Mouse (Mus musculus) left cerebral cortex, adult 18-20 months (tissue): ENCODE data around the gene Tmem104. TPM values are rescaled to one million over a fixed set of nuclear protein-coding genes. Genes with fewer than 3 reads are reported as not detected.

ENCODE experiments used
- DNase-seq, 2 experiments: peaks; one replicate each; pipeline ENCODE4 v3.0.0; 2021 to 2022; ENCODE audit warnings: low spot score in 2 of 2, mixed read lengths in 1 of 2
- long read RNA-seq, 2 experiments: library from polyadenylated mRNA; stranded (forward); transcript quantifications; one replicate each; pipeline ENCODE4 v2.0.0; 2021
- total RNA-seq, 2 experiments: library from RNA; stranded (reverse); gene quantifications; 2 replicates each; pipeline ENCODE4 v1.2.3; 2021

Gene Tmem104
- total RNA-seq, result 10 to 100 TPM; 14.9 to 16.2 TPM
- long read RNA-seq, experiment 1, full-length matches to known transcripts, result 8 of 17 reads
- long read RNA-seq, experiment 1, partial matches to known transcripts, result 6 of 17 reads
- long read RNA-seq, experiment 1, other reads (novel, unspliced or antisense), result 3 of 17 reads
- long read RNA-seq, experiment 2, full-length matches to known transcripts, result 5 of 9 reads
- long read RNA-seq, experiment 2, partial matches to known transcripts, result 0 of 9 reads
- long read RNA-seq, experiment 2, other reads (novel, unspliced or antisense), result 4 of 9 reads

DNA sequence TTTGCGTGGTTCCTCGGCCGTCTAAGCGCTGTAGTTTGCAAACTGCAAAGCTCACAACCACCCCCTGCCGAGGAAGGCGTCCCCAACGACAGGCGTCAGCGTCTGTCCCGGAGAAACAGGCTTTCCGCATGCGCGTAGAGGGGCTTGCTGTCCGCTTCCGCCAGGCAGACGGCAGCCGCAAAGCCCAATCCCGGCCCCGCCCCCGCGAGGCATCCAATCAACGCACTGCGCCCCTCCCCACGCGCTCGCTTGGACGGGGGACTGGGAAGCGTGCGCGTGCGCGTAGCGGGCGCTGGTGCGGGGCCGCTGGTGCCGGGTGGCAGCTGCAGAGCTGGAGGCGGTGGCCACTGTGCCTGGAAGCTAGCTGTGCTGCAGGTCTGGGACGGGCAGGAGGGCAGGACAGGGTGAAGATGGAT, at the start of gene Tmem104:
TSS of gene Tmem104 (plus strand) at position 264 of the 416 bp plus-strand sequence.
- peak; percentile 100 for DNase-seq

- no peak for DNase-seq
Measured at GRCm38 (mm10) chr11:115138597-115139262, 48.6 kb upstream of the Tmem104 start.

GRCm38 (mm10) chr11:115141970-115142369, 45.3 kb upstream of the Tmem104 start:
- DNase-seq, result no peak

DNA sequence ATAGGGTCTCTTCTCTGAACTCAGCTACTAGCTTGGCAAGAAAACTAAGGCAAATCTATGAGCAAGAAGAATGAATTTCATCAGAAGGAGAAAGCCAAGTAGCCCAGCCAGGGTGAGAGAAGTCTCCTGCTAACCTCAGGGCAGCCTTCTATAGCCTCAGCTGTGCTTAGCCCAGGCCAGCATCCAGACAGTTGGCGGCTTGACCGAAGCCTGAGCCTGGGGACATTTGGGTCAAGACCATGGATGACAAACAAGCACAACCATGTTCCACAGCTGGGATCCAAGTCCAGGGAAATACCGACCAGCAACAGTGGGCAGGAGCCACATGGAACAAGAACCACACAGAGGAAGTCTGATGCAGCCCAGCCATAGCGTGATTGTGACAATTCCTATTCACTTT, 39.5 kb upstream of the Tmem104 start:
- DNase-seq, result no peak

DNA sequence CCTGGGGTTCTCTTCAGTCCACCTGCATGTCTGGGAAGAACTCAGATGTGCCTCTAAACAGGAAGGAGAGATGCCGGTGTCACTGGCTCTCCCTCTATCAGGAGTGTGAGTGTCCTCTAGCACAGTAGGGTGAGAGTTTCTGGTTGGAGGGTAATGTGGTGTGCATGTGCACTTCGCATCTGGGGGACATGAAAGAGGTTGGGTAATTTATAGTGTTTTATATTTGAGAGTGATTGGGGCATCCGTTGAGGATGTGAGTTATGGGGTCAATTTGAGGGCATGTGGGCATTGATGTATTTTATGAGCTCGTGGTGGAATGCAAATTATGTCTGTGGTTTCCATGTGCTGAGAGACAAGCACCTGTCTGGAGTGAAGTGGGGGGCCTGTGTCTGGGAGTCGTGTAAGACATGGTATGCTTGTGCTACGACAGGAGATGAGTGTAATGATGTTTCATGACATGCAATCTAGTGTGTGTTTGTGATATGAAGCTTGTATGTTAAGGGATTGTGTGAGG, 36.5 kb upstream of the Tmem104 start:
- DNase-seq, result no peak

DNA sequence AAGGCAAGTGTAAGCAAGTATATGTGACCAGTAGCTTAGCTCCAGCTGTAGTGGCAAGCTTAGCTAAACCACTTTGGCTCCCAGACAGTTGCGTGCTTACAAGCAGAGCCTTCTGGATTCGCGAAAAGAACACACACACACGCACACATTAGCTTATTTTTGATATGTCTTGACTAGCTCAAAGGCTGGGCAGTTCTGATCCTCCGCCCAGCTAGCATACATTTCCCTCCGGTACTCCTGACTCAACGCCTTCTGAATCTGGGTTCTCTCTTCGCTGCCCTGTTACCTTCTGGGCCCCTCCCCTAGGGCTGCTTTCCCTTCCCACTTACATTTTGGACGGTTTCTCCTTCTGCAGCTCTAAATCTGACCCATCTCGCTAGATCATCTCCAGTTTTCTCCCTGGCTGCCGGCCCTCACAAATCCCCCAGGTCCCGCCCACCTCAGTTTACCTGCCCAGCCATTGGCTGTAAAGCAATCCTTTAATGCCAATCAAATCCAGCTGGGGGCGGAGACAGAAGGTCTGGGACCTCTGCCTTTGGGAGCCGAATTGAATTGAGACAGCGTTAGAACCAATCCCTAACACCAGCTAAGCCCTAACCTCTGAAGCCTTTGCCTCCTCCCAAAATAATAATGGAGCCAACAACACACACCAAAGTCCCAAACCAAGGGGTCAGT, 35.4 kb upstream of the Tmem104 start:
- DNase-seq, result no peak

GRCm38 (mm10) chr11:115153088-115153487, 34.2 kb upstream of the Tmem104 start:
- no peak for DNase-seq

DNA sequence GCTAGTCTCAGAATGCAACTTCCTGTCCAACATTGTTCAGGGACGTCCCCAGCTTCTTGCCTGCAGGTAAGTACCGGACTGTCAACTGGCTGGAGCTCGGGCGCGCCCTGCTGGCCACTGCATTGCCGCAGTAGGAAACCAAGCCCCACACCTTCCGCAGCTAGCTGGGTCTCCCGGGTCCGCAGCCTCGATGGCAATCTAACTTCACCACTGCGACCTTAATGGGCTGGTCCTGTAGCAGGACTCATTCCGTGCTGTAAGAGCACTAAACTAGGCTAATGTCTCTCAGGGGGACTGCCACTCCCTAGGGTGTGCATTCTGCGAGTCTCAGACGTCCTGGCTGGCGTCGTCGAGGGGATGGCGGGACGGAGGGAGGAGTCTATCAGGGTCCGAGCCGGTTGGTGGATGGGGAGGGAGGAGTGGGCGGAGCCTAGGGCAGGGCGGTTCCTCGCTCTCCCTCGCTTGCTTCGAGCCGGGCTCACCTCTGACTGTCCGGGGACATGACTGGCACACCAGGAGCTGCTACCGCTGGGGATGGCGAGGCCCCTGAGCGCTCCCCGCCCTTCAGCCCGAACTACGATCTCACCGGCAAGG, 33.5 kb upstream of the Tmem104 start:
- DNase-seq, result peak; percentile 62 to 69

GRCm38 (mm10) chr11:115155053-115155634, 32.1 kb upstream of the Tmem104 start:
- DNase-seq, result no peak

DNA sequence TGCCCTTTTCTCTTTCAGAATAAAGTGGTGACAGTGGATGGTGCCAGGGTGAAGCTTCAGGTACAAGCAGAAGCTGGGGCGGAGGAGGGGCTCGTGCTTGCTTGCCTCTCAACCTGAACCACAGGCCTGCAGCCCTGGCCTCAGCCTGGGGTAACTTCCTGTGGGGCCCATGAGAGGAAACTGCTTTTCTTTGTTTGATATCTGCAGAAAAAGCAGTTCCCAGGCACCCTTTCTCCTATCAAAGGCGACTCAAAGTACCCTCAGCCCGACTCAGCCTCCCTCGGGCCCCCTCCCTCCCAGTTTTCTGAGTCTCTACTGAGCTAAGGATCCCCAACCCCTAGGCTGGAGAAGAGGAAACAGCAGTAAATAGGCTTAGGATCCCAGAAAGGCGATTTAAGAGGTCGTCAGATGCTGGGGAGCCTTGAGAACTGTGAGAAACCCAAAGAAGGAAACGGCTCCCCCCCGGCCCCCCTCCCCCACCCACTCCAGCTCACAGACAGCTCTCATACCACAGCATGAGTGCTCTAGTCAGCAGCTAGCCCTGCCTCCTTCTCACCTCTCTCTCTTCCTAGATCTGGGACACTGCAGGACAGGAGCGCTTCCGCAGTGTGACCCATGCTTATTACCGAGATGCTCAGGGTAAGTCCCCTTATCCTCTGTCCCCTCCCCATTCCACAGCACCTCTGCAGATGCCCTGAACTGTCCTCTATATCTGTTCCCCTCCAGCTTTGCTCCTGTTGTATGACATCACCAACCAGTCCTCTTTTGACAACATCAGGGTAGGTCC, 29.2 kb upstream of the Tmem104 start:
- DNase-seq, result no peak

GRCm38 (mm10) chr11:115160016-115160797, 27.1 kb upstream of the Tmem104 start:
- DNase-seq, result peak; percentile 44 to 51

GRCm38 (mm10) chr11:115160883-115161577, 26.3 kb upstream of the Tmem104 start:
- DNase-seq, result peak; percentile 45 to 68

DNA sequence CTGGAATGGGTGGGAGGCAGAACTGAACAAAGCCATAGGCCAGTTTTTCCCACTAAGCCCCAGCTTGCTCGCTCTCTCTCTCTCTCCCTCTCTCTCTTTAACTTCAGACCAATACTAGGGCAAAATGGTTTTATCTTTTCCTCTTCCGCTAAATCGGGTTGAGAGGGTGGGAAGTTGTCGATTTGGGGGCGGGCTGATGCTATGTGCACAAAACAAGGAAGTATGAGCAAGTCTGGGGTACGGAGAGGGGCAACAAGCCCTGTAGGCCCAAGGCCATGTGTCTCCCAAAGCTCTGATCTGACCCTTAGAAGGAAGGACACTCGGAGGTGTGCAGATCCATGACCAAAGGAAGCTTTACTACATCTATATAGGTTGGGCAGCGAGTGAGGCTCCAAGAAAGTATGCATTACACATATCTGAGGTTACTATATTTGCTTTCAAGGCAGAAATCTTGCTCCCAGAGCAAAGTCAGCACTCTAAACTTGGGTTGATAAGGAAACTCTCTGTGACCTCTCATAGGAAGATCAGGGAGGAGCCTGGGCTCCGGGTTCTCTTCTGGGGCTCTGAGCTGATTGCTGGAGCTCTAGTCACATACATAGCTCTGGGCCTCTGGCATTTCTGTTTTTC, 25.6 kb upstream of the Tmem104 start:
- no peak for DNase-seq

GRCm38 (mm10) chr11:115162205-115162601, 25.1 kb upstream of the Tmem104 start:
- DNase-seq, result no peak

DNA sequence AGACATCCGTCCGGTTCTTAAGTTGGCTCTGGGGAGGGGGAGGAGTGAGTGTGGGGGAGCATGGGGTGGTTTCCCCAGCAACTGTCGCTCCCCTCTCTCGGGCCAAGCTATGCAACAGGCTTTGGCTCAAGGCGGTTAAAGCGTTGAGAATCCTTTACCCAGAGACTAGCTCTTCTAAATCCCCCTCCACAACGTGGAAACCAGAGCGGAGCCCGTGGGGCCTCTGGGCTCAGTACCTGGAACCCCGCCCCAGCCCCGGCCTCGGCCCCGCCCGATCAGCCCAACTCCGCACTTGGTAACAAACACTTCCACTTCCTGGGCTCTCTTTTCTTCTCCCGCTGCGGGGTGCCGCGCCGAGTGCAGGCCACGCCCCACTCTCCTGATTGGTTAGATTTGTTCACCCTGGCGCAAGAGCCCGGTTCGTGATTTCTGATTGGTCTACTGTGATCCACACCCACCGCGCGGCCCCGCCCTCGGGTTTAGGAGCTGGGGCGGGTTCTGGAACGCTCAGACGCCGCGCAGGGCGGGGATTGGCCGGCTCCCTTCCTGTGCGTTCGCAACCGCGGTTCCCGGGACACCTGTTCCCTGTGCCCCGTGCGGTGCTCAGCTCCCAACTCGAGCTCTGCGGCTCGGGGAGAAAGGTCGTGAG, 24.3 kb upstream of the Tmem104 start, which contains the start of gene Slc9a3r1:
TSS of gene Slc9a3r1 (plus strand) at position 510 of the 649 bp plus-strand sequence.
- DNase-seq, result peak; percentile 84 to 89

DNA sequence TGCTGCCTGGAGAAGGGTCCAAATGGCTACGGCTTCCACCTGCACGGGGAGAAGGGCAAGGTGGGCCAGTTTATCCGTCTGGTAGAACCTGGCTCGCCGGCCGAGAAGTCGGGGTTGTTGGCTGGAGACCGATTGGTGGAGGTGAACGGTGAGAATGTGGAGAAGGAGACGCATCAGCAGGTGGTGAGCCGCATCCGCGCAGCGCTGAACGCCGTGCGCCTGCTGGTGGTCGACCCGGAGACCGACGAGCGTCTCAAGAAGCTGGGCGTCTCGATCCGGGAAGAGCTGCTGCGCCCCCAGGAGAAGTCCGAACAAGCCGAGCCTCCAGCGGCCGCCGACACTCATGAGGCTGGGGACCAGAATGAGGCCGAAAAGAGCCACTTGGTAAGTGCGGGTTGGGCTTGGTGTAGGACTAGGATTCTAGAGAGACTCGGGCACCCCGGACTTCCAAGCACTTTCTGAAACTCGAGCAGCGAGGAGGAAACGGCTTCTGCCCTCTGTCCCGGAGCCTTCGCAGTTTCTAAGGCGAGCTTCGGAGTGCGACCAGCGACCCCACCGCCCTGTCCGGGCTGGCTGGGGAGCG, 23.6 kb upstream of the Tmem104 start:
- DNase-seq, result no peak

DNA sequence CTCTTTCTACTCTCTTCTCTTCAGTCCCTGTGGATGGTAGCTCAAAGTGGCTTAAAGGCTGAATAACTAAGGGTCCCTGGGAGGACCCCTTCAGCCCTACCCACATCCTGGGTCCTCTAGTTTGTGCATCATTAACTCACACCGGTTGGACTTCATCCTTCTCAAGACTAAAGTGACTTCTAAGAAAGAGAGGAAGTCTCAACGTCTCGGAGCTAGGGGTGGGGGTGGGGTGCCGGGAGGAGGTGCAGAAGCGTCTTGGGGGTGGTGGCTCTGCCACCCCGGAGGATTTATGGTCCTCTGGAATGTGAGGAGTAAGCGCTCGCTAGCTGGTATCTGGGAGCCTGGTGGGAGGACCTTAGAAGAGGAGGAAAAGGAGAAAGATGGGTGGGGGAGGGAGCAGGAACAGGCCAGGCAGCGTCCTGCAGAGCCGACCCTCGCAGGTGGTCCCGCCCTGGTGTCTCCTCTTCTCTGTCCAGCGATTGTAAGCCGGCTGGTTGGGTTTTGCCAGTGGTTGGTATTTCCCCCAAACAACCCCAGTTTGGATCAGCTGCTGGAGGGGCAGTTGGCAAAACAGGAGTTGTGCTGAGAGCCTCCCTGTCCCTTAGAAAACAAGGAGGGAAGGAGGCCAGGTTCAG, 22.8 kb upstream of the Tmem104 start:
- DNase-seq, result no peak
